Mouse (Mus musculus): ENCODE measurements at regions not wholly inside any gene's neighbourhood (a gene's known extent, or its start where the extent isn't known, plus 50 kb on each side); places are given as distances from the start of the nearest gene placed in this dataset.
"Not testable (repeated sequence)": the region's sequence is repeated elsewhere in the genome, so short reads cannot be mapped to it uniquely, and the experiment has no call there.

- Histone ChIP-seq H3K4me3 (ENCODE audit: insufficient read depth in 1 of 2, low read depth in 2 of 2, low read length in 2 of 2) (no peak overlapping the region), H3K9me3 (ENCODE audit: control insufficient read depth, low read length) (no peaks in the 10 kb centered on the region), H3K27ac (no peak overlapping the region), H3K27me3 (ENCODE audit: control insufficient read depth, insufficient read depth, low read length) (no peaks in the 10 kb centered on the region), H3K9ac (replicated peaks) (no peak overlapping the region), H3K4me2 (ENCODE audit: low read depth) (no peak overlapping the region), H3K4me1 (replicated peaks; ENCODE audit: control insufficient read depth in 2 of 2, insufficient read depth in 2 of 2, low read length in 1 of 2) (peaks cover 0 to 2% of the 10 kb centered on the region in 2 experiments; a peak in 1 of 4 replicates), H3K36me3 (replicated peaks; ENCODE audit: control insufficient read depth, insufficient read depth, low read depth) (no peaks in the 10 kb centered on the region)
- no peak for DNase-seq (ENCODE audit: low read depth in 3 of 3, low spot score in 3 of 3)
- no peak for TF ChIP-seq EP300 (IDR thresholded peaks at IDR 0.05; ENCODE audit: low read depth)
- TF ChIP-seq CTCF (IDR thresholded peaks at IDR 0.05; ENCODE audit: low read depth) = 0 out of 2 replicates have a peak, but pooled peaks have one; percentile 26
- ATAC-seq (ENCODE audit: insufficient read depth) = no peak
- 65% methylated on average over 15 of the region's 15 CpGs for WGBS (ENCODE audit: insufficient replicate concordance)
Measured at GRCm38 (mm10) chr6:22446621-22447310, 90.7 kb upstream of the Fam3c start.

- 69% methylated on average over 6 of the region's 6 CpGs for WGBS (ENCODE audit: insufficient replicate concordance)
- H3K9me3 ChIP-seq (ENCODE audit: control insufficient read depth, low read length); H3K27ac ChIP-seq; H3K27me3 ChIP-seq (ENCODE audit: control insufficient read depth, insufficient read depth, low read length); H3K4me3 ChIP-seq (ENCODE audit: insufficient read depth in 1 of 2, low read depth in 2 of 2, low read length in 2 of 2); H3K4me2 ChIP-seq (ENCODE audit: low read depth); ATAC-seq (ENCODE audit: insufficient read depth); H3K4me1 ChIP-seq (replicated peaks; ENCODE audit: control insufficient read depth in 2 of 2, insufficient read depth in 2 of 2, low read length in 1 of 2); H3K9ac ChIP-seq (replicated peaks); DNase-seq (ENCODE audit: low read depth in 3 of 3, low spot score in 3 of 3); H3K36me3 ChIP-seq (replicated peaks; ENCODE audit: control insufficient read depth, insufficient read depth, low read depth): not testable (repeated sequence)
Measured at GRCm38 (mm10) chr6:22444856-22445255, 88.8 kb upstream of the Fam3c start.

- DNase-seq (ENCODE audit: low read depth in 3 of 3, low spot score in 3 of 3) = no peak
- Histone ChIP-seq H3K9me3 (ENCODE audit: control insufficient read depth, low read length) (no peaks in the 10 kb centered on the region), H3K4me3 (ENCODE audit: insufficient read depth in 1 of 2, low read depth in 2 of 2, low read length in 2 of 2) (no peak overlapping the region), H3K4me1 (replicated peaks; ENCODE audit: control insufficient read depth in 2 of 2, insufficient read depth in 2 of 2, low read length in 1 of 2) (no peaks in the 10 kb centered on the region), H3K27me3 (ENCODE audit: control insufficient read depth, insufficient read depth, low read length) (no peaks in the 10 kb centered on the region), H3K36me3 (replicated peaks; ENCODE audit: control insufficient read depth, insufficient read depth, low read depth) (no peaks in the 10 kb centered on the region), H3K4me2 (ENCODE audit: low read depth) (no peak overlapping the region), H3K9ac (replicated peaks) (no peak overlapping the region), H3K27ac (no peak overlapping the region)
- TF ChIP-seq CTCF (IDR thresholded peaks at IDR 0.05; ENCODE audit: low read depth) (no peak), EP300 (IDR thresholded peaks at IDR 0.05; ENCODE audit: low read depth) (no peak)
- WGBS (ENCODE audit: insufficient replicate concordance) = 70% methylated on average over 12 of the region's 12 CpGs
- ATAC-seq (ENCODE audit: insufficient read depth) = no peak
Measured at GRCm38 (mm10) chr6:22444220-22444619, 88.2 kb upstream of the Fam3c start.

GRCm38 (mm10) chr6:22443573-22443972 is 87.5 kb upstream of the Fam3c start:
- Histone ChIP-seq H3K4me2 (ENCODE audit: low read depth) (no peak overlapping the region), H3K9me3 (ENCODE audit: control insufficient read depth, low read length) (no peaks in the 10 kb centered on the region), H3K4me3 (ENCODE audit: insufficient read depth in 1 of 2, low read depth in 2 of 2, low read length in 2 of 2) (no peak overlapping the region), H3K36me3 (replicated peaks; ENCODE audit: control insufficient read depth, insufficient read depth, low read depth) (no peaks in the 10 kb centered on the region), H3K27ac (no peak overlapping the region), H3K27me3 (ENCODE audit: control insufficient read depth, insufficient read depth, low read length) (no peaks in the 10 kb centered on the region), H3K9ac (replicated peaks) (no peak overlapping the region), H3K4me1 (replicated peaks; ENCODE audit: control insufficient read depth in 2 of 2, insufficient read depth in 2 of 2, low read length in 1 of 2) (no peaks in the 10 kb centered on the region)
- 47% methylated on average over 8 of the region's 8 CpGs for WGBS (ENCODE audit: insufficient replicate concordance)
- ATAC-seq (ENCODE audit: insufficient read depth) (no peak), DNase-seq (ENCODE audit: low read depth in 3 of 3, low spot score in 3 of 3) (no peak)
- TF ChIP-seq EP300 (IDR thresholded peaks at IDR 0.05; ENCODE audit: low read depth) (no peak), CTCF (IDR thresholded peaks at IDR 0.05; ENCODE audit: low read depth) (no peak)

- DNase-seq (ENCODE audit: low read depth in 3 of 3, low spot score in 3 of 3) (no peak), ATAC-seq (ENCODE audit: insufficient read depth) (no peak)
- Histone ChIP-seq H3K4me1 (replicated peaks; ENCODE audit: control insufficient read depth in 2 of 2, insufficient read depth in 2 of 2, low read length in 1 of 2) (no peaks in the 10 kb centered on the region), H3K36me3 (replicated peaks; ENCODE audit: control insufficient read depth, insufficient read depth, low read depth) (no peaks in the 10 kb centered on the region), H3K4me3 (ENCODE audit: insufficient read depth in 1 of 2, low read depth in 2 of 2, low read length in 2 of 2) (no peak overlapping the region), H3K9me3 (ENCODE audit: control insufficient read depth, low read length) (no peaks in the 10 kb centered on the region), H3K27ac (no peak overlapping the region), H3K27me3 (ENCODE audit: control insufficient read depth, insufficient read depth, low read length) (no peaks in the 10 kb centered on the region), H3K9ac (replicated peaks) (no peak overlapping the region), H3K4me2 (ENCODE audit: low read depth) (no peak overlapping the region)
- no peak for TF ChIP-seq EP300 (IDR thresholded peaks at IDR 0.05; ENCODE audit: low read depth)
- no peak for TF ChIP-seq CTCF (IDR thresholded peaks at IDR 0.05; ENCODE audit: low read depth)
- 54% methylated on average over 3 of the region's 3 CpGs for WGBS (ENCODE audit: insufficient replicate concordance)
Measured at GRCm38 (mm10) chr6:22443170-22443569, 87.1 kb upstream of the Fam3c start.
